Mouse (Mus musculus) G1E (cell line): Measurements from ENCODE around the gene C87436. TPM values are rescaled to one million over a fixed set of nuclear protein-coding genes. Genes with fewer than 3 reads are reported as not detected.

Experiments
- ATAC-seq: 2 replicates; pipeline ENCODE4 v1.8.0; 2016; ENCODE audit warnings: mild to moderate bottlenecking; ENCODE audit not compliant: insufficient number of reproducible peaks, poor library complexity, low FRiP score, severe bottlenecking; ENCODE audit errors: extremely low read depth
- DNase-seq: peaks from one replicate; pipeline ENCODE4 v3.0.0; 2012; ENCODE audit warnings: low spot score
- H3K27me3 ChIP-seq: 2 replicates; pipeline ENCODE4 v1.6.1; 2012; ENCODE audit warnings: mild to moderate bottlenecking, low read length, inconsistent platforms; ENCODE audit not compliant: insufficient read depth
- H3K36me3 ChIP-seq: replicated peaks from 2 replicates; pipeline ENCODE3; 2012; ENCODE audit warnings: mild to moderate bottlenecking, inconsistent platforms
- H3K4me1 ChIP-seq: 2 replicates; pipeline ENCODE4 v1.6.1; 2012; ENCODE audit warnings: low read depth, low read length, inconsistent platforms, mixed read lengths; ENCODE audit not compliant: insufficient read depth
- H3K4me3 ChIP-seq: 2 replicates; pipeline ENCODE4 v1.5.1; 2012; ENCODE audit warnings: low read depth, mild to moderate bottlenecking, inconsistent platforms, low read length, moderate library complexity, mixed read lengths
- H3K9me3 ChIP-seq: replicated peaks from 2 replicates; pipeline ENCODE4 v1.6.1; 2012; ENCODE audit warnings: inconsistent platforms
- CTCF ChIP-seq: IDR thresholded peaks from 2 replicates; pipeline ENCODE4 v1.5.1; 2012; ENCODE audit warnings: low read depth, low read length, inconsistent platforms, mixed read lengths
- GATA1 ChIP-seq: IDR thresholded peaks from 2 replicates; pipeline ENCODE4 v1.6.1; 2012; ENCODE audit warnings: borderline replicate concordance, low read length, inconsistent platforms, mixed read lengths
- GATA2 ChIP-seq: IDR thresholded peaks from 2 replicates; pipeline ENCODE4 v1.6.1; 2012; ENCODE audit warnings: low read depth, low read length, inconsistent platforms, borderline replicate concordance
- POLR2AphosphoS5 ChIP-seq: IDR thresholded peaks from 2 replicates; pipeline ENCODE4 v1.6.1; 2012; ENCODE audit warnings: low read depth, low read length, inconsistent platforms; ENCODE audit not compliant: insufficient replicate concordance
- TAL1 ChIP-seq: conservative IDR thresholded peaks from 2 replicates; pipeline ENCODE4 v1.6.1; 2012; ENCODE audit warnings: low read depth, low read length, inconsistent platforms, mixed read lengths
- polyA plus RNA-seq: library from polyadenylated mRNA; stranded (reverse); fragments of >175 nt; gene quantifications from 2 replicates; pipeline ENCODE4 v1.2.3, GENCODE M21; 2012
- total RNA-seq, 2 experiments: library from RNA; stranded (forward) in 1 of 2; stranded (reverse) in 1 of 2; fragments of 200-1000 nt in 1 of 2; fragments of >200 nt in 1 of 2; fragmentation: Nextera tagmentation in 1 of 2; gene quantifications; 2 replicates each; pipeline ENCODE4 v1.2.3; 2014 to 2017

The C87436 gene
- total and polyA plus RNA-seq, 3 experiments = 7.0 to 33.0 (median 23.2) TPM

DNA sequence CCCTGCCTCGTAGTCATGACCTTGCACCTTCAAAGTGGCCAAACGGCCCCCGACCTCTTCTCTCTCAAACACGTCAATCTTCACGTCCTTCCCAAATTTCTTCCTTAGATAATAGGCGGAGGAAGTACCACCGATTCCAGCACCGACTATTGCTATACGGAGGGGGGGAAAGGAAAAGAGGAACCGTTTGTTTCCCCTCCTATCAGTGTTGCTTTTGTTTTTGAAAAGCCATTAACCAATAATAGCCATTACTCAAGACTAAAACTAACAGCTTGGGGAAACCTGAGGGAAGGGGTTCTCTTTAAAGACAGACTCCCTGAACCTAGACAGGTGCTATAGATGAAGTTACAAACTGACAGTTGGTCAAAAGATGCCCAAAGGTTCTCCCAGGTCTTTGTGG is 42.2 kb upstream of the C87436 start:
- Histone ChIP-seq H3K4me1 (peaks cover 52% of the 10 kb centered on the region), H3K36me3 (peaks cover 45% of the 10 kb centered on the region), H3K9me3 (no peaks in the 10 kb centered on the region), H3K4me3 (peak overlapping the region; percentile 96), H3K27me3 (no peaks in the 10 kb centered on the region)
- DNase-seq (peak; percentile 24), ATAC-seq (no peak)
- TF ChIP-seq GATA1 (no peak), GATA2 (no peak), POLR2AphosphoS5 (no peak), TAL1 (no peak), CTCF (no peak)

DNA sequence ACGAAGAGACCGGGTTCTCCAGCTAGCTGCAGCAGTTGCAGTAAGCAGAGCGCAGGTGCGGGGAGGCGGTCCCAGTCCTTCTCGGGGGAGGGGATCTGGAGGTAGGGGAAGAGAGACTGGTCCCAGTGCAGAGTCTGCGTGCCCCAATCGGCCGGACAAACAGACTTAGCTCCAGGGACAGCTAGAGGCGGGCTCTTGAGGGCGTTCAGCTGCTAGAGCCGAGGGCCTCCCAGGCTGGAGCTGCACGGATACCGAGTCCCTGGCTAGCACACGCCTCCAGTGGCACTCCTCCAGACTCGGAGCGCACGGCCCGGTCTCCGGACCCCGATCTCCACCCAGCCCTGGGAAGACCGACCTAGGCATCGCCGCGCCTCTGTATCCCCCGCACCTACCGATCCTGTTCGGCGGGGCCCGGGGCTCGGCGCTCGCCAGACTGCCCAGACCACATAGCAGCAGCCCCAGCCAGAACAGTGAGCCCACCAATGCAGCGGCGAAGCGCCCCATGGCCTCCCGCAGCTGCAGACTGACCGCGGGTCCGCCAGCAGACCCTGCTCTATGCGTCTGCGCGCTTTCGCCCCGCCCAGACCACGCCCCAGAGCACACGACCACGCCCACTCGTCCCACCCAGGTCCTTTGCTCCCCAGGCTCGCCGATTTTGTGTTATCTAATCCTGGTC is 41.5 kb upstream of the C87436 start, which contains the start of gene Pcyox1:
TSS of gene Pcyox1 (minus strand) at position 574 of the 676 bp plus-strand sequence.
- Histone ChIP-seq H3K27me3 (no peaks in the 10 kb centered on the region), H3K4me1 (peaks cover 58% of the 10 kb centered on the region), H3K4me3 (peak within 1 kb of the TSS; percentile 96), H3K9me3 (no peaks in the 10 kb centered on the region), H3K36me3 (peaks cover 37% of the 10 kb centered on the region)
- DNase-seq (peak; percentile 77), ATAC-seq (peak; percentile 54)
- TF ChIP-seq POLR2AphosphoS5 (no peak), GATA1 (no peak), TAL1 (no peak), CTCF (no peak), GATA2 (no peak)

DNA sequence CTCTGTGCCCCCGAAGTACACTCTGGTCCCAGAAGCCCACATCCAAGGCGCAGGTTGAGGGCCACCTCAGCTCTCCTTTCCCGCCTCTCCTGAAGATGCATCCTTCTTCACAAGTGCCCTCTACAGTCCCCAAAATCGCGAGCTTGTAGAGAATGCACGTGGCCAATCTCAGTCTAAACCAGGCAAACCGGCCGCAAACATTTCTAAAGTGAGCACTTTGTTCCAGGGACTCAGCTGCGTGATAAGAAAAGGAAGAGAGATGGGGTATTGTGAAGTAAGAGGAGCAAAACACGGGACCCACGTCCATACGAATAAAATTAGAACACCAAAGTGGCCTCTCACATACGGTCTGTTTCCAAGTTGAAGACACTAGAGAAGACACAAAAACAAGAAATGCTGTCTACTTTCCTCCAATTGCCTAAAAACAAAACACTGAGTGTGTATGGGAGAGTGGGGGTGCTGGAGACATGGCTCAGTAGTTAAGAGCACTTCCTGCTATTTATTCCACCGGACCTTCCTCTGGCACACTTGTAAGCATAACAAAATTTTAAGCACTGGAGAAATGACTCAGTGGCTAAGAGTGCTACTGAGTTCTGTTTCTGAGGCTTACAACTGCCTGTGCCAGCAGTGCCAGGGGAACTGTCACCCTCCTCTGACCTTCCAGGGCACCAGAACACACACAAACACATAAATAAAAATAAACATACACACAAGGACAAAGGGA is 40.8 kb upstream of the C87436 start:
- Histone ChIP-seq H3K36me3 (peaks cover 30% of the 10 kb centered on the region), H3K4me3 (peak overlapping the region; percentile 96), H3K9me3 (no peaks in the 10 kb centered on the region), H3K4me1 (peaks cover 58% of the 10 kb centered on the region), H3K27me3 (no peaks in the 10 kb centered on the region)
- ATAC-seq (no peak), DNase-seq (no peak)
- TF ChIP-seq GATA2 (no peak), CTCF (no peak), POLR2AphosphoS5 (no peak), GATA1 (no peak), TAL1 (no peak)

DNA sequence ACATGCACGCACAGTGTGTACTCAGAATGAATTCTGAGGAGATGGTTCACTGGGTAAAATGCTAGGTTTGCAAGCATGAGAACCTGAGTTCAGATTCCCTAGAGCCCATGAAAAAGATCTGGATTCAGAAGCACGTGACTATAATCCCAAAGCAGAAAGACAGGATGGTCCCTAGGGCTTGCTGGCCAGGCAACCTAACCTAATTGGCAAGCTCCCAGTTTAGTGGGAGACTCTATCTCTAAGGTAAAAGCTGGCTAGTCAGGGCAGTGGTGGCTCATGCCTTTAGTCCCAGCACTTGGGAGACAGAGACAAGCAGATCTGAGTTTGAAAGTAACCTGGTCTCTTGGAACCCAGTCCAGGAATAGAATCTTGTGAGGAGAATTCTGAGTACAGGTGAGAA is 39.2 kb upstream of the C87436 start:
- no peak for ATAC-seq
- Histone ChIP-seq H3K36me3 (peaks cover 17% of the 10 kb centered on the region), H3K27me3 (no peaks in the 10 kb centered on the region), H3K4me1 (peaks cover 59% of the 10 kb centered on the region), H3K9me3 (no peaks in the 10 kb centered on the region), H3K4me3 (no peak overlapping the region)
- DNase-seq = no peak
- TF ChIP-seq CTCF = no peak
- no peak for TF ChIP-seq TAL1
- TF ChIP-seq GATA1 = no peak
- no peak for TF ChIP-seq POLR2AphosphoS5
- no peak for TF ChIP-seq GATA2

DNA sequence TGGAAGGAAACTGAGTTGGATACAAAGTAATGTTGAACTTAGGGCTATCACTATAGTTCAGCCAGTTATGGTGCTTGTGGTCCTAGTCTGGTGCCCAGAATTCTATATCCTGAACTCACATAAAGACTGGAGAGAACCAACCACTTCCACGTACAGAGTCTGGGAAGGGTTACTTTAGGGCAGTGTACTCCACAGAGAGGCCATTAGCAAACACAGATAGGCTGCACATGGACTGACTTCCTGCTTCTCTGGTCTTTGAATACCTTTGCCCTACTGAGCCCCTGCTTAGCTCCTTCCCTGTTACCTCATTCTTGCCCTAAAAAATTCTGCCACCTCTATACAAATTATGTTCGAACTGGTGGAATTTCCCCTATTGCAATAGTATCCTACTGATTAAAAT is 38.2 kb upstream of the C87436 start:
- Histone ChIP-seq H3K4me1 (peaks cover 56% of the 10 kb centered on the region), H3K27me3 (no peaks in the 10 kb centered on the region), H3K9me3 (no peaks in the 10 kb centered on the region), H3K4me3 (no peak overlapping the region), H3K36me3 (peaks cover 8% of the 10 kb centered on the region)
- DNase-seq = no peak
- TF ChIP-seq TAL1 (no peak), GATA1 (no peak), POLR2AphosphoS5 (no peak), CTCF (no peak), GATA2 (no peak)
- no peak for ATAC-seq

DNA sequence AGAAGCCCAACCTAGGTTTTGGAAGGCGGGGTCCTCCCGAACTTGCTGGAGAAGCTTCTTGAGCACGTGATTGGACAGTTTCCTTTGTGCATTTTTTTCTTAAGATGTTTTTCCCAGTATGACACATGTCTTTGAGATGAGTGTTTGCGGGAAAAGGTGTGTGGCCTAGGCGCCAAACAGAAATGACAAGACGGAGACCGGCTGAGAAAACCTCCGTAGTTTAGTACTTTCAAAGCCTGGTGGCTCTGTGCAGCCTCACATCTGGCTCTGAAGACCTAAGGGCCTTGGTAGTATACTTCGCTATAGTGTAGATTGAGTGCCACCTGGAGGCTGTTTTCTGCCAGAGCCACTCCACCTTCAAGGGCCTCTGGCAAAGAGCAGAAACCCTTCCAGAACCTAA is 37.2 kb upstream of the C87436 start:
- Histone ChIP-seq H3K4me1 (peaks cover 53% of the 10 kb centered on the region), H3K9me3 (no peaks in the 10 kb centered on the region), H3K27me3 (no peaks in the 10 kb centered on the region), H3K4me3 (peak overlapping the region; percentile 13; the same call in 1 of the 2 replicates), H3K36me3 (no peaks in the 10 kb centered on the region)
- TF ChIP-seq GATA1 = no peak
- TF ChIP-seq CTCF = peak; percentile 45
- DNase-seq = peak; percentile 38
- ATAC-seq = peak; percentile 51; the same call in 1 of the 2 replicates
